Mouse (Mus musculus): ENCODE results near the gene Ptpa.
A peak's percentile ranks its signal among the peaks of the same experiment; 100 is the strongest.
"Not testable (repeated sequence)": the region's sequence is repeated elsewhere in the genome, so short reads cannot be mapped to it uniquely, and the experiment has no call there.

The Ptpa gene

DNA sequence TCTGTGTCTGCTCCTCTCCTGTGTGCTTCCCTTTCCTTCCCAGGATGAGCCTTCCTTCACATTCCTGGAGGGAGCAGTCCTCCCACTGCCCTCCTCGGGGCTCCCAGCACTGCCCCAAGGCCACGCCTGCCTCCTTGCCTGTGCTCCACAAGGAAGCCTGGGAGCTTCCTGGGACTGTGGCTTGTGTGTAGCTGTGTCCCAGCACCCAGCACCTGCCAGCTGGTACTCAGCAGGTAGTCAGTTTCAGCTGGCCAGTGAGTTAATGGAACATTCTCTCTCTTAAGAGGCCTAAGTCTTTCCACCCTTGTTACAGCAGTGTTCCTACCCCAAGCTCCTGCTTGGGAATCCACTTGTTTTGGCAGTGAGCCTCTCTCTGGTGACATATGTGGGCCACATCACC is 13.0 kb upstream of the Ptpa start:
- DNase-seq: peak; percentile 40 to 47

DNA sequence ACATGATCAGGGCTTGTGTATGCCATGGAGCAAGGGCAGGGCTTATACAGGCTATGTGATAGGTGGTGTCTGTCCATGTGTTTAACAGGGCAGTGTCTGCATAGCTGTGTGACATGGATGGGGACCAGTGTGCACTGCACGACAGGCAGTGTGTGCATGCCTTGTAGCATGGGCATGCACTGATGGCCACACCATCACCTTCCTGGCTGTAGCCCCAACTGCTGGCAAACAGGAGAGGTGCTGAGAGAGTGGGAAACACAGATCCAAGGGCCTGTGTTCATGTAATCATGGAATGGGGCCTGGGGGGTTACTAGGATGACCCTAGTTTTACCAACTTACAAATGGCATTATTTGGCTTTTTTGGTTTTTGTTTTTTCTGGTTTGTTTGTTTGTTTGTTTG is 12.0 kb upstream of the Ptpa start:
- DNase-seq: peak; percentile 52 to 64

DNA sequence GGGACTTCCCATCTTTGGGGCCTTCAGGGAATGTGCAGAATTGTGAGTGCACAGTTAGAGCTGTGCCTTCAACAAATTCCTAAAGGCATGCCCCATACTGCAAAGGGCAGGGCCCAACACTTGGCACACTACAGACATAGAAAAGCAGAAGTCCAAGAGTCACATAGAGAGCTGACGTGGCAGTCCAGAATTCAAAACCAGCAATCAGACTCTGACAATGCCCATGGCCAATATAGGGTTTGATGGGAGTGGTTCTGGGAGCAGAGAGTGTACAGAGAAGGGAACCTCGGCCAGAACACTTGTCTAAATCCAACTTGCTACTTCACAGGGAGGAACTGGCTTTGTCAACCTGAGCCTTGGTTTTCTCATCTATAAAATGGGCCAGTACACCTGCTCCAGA is 8.6 kb upstream of the Ptpa start:
- no peak for DNase-seq

DNA sequence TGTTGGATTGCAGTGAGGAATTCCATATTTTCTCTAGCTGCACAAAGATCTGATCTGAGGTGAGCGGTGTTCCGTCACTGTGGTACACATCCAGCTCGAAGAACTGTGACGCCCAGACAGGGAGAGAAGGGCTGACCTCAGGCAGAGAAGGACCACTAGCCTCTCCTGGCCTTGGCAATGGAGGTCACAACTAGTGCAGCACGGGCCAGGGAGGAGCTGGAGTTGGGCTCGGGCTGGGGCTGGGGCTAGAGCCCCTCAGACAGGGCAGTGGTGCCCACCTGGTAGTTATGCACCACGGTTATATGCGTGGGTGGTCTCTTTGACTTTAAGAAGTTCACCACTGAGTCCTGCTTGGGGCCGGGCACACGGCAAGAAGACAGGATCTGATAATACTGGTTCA is 8.1 kb upstream of the Ptpa start:
- DNase-seq: no peak

DNA sequence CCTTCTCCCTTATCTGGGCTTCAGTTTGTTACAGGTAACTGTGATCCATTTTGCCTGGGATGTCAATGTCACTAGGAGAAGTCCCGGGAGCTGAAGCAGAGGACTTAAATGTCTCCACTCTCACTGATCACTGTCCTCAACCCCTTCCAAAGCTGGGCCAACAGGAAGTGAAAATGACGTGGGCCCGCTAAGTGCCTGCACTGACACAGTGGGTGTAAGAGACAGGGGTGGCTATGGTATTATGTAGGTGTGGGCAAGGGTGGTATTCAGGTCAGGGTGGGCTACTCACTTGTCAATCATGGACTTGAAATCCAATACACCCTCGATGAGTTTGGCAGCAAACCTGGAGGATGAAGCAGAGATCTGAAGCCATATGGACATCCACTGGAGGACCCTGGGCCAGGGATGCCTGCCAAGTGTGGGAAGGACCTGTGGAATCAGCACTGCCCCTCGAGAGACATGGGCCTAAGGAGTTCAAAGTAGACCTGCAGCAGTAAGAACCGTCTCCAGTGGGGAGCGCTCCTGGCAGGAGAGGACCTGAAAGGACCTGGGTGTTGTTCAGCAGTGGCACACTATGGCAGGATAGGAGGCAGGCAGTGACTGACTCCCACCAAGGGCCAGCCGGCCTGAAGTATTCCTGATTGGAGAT is 7.3 kb upstream of the Ptpa start:
- DNase-seq: no peak

DNA sequence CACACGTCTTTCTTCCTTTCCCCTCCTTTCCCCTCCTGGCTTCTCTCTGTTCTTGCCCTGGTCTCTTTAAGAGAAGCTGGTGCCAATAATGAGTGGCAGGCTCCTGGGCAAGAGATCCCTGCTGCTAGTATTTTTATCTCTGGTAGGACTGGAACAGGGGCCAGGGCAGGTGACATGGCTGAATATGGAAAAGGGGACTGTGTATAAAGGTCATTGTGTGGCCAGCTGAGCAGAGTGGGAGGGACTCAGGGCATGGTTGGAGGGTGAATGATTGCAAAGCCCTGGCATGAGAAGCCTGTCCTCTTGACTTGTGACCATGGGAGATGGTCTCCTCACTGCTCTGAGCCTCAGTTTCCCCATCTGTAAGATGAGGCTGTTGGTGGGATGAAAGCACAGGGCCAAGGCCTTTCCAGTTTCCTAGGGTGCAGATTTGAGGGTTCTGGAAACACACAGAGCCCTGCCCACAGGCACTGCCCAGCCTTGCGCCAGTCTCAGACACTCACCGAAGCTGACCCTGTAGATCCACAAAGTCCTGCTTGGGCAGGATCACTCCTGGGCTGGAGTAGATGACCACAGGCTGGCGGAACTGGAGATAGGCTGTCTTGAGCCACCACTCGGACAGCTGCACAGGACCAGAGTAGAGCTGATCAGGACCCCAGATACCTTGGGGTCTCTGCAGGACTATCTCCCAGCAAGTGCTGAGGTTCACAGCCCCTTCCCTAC is 6.2 kb upstream of the Ptpa start:
- no peak for DNase-seq

DNA sequence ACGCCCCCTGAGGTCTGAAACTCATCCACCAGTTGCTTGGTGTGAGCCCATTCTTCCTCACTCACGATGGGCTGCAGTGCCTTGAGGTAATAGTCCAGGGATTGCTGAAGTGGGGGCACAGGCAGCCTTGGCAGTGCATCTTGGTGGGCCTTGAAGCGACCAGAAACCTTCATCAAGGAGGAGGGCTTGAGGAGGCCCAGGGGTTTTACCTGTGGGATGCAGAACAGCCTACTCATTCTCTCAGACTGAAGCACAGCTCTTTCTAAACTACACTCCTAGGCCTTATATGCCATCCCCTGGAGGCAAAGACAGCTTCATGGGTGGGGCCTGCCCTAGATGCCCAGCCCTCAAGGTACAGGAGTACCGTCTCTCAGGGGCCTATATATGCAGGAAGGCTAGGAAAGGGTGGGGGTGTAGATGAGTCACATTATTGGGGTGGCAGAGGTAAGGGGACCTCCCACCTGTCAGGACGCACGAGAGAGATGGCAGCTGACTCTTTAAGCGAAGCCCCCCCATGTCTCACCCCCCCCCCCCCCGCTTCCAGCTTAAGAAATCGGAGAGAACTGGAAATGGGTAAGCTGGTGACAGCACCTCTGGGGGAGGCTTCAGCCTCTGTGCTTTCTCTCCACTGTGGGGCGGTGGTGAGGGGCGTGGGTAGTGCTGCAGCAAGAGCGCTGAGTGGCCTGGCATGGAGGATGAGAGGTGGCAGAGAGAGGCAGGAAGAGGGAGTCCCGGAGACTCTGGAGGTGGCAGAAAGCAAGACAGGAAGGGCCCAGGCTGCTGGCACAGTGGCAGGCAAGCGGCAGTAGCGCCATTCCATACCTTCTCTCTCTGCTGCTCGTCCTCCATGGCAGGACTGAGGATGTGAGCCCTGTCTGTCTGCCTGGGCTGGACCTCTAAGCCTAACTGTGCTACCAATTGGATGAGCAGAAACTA is 2.5 kb upstream of the Ptpa start:
- peak in 1 of 2 experiments; percentile 49 for DNase-seq

DNA sequence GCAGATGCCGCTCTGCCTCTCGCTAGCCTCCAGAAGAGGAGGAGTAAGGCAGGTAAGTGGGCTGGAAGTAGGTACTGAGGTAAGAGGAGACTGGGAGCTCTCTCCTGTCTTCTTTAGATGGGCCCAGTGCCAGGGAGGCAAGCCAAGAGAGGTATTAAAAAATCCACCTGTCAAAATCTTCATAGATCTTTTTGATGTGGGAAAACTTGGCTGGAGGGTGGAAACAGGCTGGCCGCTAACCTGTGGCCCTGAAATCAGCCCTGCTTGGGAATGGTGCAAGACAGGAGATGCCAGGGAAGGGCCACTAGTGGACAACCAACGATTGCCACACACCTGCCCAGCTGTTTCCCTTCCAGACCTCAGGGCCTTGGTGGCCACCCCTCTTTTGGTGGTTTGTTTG is 1.7 kb upstream of the Ptpa start:
- DNase-seq: peak; percentile 61 to 69

DNA sequence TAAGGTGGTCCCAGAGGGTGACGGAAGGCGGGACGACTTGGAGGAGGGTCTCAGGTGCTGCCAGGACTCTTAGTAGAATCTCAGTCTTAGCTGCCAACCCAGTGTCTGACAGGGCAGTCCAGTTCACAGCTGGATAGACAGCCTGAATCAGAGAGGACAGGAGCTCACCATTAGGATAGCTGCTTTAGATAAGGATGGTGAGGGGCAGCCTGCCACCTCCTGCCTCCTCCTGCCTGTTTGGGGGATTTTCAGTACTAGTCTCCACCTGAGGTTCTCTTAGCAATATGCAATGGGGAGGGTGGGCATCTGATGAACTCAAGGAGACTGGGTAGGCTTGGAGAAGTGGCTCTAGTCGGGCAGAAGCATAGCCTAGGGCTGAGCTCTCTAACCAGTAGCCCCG is 1.2 kb upstream of the Ptpa start:
- no peak for DNase-seq

DNA sequence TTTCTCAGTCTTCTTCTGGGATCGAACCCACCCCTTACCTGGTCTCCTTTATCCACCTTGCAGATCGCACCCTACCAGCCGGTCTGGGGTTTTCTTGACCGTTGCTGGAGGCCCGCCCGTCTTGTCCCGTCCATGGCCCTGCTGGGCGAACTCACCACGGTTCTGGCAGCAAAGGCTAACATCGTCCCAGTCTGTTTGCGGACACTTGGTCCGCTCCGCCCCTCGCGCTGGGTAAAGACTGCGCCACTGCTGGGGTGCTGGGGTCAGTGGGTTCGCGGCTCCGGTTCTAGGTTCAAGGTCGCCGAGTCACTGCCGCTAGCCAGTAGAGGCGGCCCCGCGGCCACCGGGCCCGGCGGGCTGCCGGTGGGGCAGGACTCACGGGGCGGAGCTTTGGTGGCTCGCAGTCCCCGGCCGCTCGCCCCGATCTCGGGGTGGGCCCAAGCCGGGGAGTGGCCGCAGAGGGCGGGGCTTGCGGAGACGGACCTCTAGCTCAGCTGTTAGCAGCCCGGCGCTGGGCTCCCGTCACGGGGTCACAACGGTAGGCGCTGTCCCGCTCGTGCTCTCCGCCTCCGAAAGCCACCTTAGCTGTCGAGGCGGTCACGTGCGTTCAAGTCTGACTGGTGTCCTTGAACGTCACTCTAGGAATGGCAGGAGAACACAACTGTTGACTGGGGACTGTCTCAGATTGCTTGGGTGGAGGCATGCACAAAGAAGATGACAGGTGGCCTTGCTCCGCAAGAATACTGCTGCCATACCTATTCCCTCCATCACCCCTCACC is 493 bp upstream of the Ptpa start, which contains the start of gene Crat:
Gene Crat, minus strand, starts transcription at position 657 of the 779 bp plus-strand sequence.
- peak; percentile 90 to 94 for DNase-seq

DNA sequence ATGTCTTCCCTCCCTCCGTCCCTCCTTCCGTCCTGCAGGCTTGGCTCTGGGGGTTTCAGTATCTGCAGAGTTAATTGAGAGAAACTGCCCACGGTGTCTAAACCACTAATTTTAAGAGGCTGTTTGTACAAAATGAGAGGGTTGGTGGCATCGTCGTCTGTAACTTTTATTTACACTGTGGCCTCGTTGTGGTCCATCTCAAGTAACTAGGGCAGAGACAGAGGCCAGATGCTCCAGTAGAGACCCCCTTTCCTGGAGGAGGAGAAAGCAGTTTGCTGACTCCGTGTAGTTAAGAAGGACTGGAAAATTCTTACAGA is 768 bp downstream of the Ptpa start:
- DNase-seq: no peak

DNA sequence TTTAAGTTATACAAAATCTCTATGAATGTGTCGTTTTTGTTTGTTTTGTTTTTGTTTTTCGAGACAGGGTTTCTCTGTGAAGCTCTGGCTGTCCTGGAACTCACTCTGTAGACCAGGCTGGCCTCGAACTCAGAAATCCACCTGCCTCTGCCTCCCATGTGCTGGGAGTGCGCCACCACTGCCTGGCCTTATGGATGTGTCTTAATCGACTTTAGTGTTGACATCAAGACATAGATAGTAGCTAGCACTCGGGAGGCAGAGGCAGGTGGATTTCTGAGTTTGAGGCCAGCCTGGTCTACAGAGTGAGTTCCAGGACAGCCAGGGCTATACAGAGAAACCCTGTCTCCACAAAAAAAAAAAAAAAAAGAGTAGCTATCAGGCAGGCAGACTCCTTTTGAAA is 1.3 kb downstream of the Ptpa start:
- not testable (repeated sequence) for DNase-seq

DNA sequence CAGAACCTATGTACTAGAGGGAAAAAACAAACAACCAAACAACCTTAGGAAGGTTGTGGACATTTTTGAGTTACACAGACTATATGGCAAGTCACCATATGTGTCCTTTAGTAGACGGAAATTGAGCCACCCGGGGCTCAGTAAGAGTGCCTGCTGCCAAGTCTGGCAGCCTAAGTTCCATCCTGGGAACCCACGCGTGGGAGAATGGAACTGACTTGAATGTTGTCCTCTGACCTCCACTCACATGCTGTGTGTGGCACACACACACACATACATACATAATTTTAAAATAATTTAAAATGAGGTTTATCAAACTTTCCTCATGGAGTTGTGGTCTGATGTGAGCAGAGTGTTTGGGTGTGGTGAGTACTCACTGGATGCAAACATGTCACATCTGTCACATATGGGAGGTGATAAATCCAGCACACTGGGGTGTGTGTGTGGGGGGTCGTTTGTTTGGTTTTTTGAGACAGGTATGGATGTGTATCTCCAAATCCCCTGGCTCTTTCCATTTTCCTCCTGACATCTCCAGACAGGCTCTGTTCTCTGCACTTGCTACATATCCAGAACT is 1.8 kb downstream of the Ptpa start:
- DNase-seq: no peak

DNA sequence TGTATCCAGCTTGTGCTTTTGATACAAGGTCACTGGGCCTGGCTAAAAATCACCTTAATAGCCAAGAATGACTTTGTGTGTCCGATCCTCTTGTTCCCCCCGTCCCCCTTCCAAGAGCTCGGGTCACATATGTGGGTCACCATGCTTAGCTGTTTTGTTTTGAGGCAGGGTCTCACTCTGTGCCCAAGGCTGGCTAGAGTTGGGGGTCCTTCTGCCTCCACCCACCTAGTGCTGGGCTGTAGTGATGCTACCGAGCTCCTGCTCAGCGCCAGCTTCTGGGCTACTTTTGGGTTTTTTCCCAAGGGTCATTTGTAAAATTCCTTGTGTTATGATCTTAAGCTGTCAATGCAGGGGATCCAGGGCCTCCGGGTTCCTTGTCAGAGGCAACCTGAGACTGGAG is 2.4 kb downstream of the Ptpa start:
- DNase-seq: no peak

DNA sequence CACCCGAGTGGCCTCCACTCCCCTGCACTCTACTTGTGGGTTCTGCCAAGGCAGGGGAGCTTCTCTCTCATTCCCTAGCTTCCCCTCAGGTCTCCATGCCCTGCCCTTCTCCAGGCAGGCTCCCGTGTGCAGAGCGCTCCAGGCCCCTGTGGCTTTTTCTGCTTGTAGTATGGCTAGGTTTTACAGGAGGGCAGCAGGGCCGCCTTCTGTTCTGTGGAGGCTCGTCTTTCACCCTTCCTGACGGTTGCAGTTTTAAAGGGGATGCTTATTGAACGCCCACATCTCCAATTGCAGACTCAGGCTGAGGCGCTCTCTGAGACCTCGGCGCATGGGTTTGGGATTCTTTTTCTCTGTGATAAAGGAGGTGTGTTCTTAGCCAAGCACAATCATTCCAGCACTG is 3.3 kb downstream of the Ptpa start:
- DNase-seq: no peak

DNA sequence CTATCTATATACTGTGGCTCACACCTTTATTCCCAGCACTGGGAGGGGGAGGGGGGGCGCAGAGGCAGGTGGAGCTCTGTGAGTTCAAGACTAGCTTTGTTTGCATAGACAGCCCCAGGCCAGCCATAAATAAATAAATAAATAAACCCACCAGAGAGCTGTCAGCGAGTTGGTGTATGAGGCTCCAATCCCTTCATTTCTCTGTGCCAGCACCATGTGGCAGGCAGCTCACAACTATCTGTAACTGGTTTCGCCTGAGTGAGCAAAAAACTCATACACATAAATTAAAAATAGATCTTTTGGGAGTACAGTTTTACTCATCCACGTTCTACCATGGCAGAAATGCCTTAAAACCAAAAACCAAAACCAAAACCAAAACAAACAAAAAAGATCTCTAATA is 5.6 kb downstream of the Ptpa start:
- DNase-seq: no peak

DNA sequence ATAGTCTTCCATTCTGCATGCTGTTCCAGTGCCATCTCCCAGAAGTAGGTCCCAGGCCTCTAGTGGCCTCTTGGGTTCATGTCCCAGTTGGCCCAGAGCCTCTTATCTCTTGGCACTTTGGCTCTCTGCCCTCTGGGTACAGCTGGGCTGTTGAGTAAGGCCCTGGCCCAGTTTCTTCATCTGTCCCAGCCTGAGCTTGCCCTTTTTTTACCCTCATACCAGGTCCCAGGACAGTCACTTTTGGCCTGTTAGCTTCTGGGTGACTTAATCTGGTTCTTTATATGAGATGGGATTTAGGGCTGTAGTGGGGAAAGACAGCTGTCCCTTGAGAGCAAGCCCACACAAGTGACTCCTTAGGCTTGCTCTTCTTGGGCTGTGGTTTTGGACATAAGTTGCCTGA is 13.3 kb downstream of the Ptpa start:
- no peak for DNase-seq

DNA sequence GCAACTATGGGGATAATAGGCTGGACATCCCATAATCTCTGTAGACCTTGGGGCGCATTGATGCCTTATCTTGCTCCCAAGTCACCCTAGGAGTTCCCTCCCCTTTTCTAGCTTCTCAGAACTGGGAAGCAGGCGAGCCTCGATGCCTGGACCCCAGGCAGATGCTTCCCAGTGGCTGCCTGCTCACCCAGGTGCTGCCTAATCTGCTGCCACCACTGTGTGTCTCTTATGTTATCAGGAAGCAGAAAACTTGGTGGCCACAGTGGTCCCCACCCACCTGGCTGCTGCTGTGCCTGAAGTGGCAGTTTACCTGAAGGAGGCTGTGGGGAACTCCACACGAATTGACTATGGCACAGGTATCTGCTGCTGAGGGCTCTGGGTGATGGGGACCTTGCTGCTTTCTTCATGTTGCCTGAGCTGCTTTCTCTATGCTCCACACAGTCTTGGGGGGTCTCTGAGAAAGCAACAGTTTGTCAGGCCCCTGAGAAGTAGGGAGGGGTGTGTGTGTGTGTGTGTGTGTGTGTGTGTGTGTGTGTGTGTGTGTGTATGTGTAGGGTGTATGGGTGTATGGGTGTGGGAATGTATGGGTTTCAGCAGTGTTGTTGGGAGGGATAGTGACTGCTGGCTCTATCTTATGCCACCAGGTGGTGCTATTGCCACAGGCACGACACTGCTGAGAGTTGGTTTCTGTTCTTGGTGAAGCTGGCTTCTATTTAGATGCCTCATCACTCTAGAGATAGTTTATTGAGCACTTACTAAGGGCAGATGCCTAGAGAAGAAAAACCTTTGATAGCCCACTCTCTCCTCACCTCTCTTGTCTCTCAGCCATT is 19.7 kb downstream of the Ptpa start:
- peak; percentile 84 to 86 for DNase-seq

DNA sequence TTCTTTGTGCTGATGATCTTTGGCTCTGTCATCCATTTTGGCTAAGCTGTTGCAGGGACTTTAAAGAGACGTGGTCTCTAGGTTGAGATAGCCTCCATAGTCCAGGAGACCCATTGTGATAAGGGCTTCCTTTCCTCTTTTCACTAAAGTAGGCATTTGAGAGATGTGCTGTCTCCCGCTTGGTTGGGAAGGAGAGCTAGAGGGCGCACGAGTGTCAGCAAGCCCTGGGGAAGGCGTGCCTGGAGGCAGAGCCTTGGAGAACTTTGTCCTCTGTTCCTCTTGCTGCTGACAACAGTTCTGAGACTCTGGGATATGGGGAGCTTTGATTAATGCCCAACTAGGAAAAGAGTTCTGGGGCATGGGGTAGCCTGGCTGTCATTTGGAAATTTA is 20.3 kb downstream of the Ptpa start:
- DNase-seq: peak in 1 of 2 experiments; percentile 63

DNA sequence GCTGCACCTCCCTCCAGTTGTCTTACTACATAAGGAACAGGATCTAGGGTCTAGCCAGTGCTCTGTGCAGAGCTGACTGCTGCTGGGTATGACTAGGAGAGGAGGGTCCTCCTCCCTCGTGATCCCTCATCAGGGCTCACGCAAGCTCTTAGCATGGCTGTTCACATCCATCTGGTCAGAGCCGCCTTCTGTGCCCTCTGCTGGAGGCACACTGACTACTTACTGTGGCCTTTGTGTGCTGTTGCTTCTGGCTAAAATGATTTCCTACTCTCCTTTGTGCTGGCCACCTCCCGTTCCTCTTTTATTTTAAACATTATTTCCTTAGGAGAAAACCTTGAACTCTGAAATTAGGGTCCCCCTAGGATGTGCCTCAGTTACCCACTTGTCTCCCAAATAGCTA is 21.0 kb downstream of the Ptpa start:
- DNase-seq: no peak

DNA sequence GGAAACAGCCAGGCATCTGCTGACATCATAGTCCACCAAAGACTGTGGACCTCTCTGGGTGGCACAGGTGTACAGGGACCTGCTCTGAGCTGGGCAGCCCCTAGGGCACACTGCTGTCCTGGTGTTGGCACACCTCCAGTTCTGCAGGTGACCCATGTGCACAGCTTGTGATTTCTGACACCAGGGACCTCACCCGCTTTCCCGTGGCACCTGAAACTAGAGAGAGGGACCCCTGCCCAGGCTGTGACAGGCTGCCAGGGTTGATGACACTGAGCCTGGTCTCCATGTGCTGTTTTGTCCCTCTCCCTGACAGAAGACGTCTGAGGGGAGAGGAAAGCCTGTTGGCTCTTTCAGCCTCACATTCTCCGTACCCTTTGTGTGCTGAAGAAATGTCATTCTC is 22.0 kb downstream of the Ptpa start:
- no peak for DNase-seq

DNA sequence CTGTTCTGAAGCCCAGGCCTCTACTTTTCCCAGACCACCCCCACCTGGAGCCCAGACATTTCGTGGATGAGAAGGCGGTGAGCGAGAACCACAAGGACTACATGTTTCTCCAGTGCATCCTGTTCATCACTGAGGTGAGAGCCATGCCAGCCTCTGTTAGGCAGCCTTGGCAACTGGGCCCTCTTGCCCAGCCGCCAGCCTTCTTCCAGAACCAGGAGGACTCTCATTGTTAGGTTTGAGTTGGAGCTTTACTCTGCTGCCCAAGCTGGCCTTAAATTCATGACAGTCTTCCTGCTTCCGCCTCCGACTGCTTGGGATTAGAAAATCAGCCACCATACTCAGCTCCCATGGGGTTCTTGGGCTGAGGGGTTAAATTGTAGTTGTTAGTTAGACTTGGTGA is 23.8 kb downstream of the Ptpa start:
- DNase-seq: no peak

Measured in cerebellum, postnatal 14 days (tissue).